ENCODE assay signal across 9 mouse cellular contexts in the genomic region with DNA sequence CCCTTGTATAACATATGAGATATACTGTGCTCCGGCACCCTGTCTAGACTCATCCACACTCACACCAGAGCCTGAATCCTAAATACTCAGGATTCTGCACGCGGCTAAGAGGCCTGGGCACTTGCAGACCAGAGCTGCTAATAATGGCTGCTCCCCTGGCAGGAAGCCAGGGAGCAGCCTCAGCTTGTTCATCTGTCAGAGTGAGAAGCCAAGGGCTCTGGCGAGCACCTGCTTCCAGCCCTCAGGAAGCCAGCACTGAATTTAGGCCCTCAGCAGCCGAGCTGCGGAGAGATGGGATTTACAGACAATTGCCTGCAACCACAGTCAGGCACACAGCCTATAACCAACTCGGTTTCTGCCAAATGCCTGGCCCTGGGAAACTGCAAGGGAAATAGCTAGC. TPM values are rescaled to one million over a fixed set of nuclear protein-coding genes. Genes with fewer than 3 reads are reported as not detected.
DNase-seq lines count a peak whose midpoint lies in the region; ATAC-seq lines count a peak whose summit lies in the region.
"Had no signal": no experiment of that assay in that cellular context is flagged by ENCODE, and none has a peak within 500 bp of the region (broad histone marks: within the 10 kb centered on the region; RNA-seq: fewer than 3 reads in every experiment).

No protein-coding gene starts in this region.

- no peak overlapping the region for H3K27ac ChIP-seq in limb, embryonic 12.5 days
- no peak overlapping the region for H3K27ac ChIP-seq in limb, embryonic 10.5 days
- H3K27ac ChIP-seq in intestine, embryonic 16.5 days (ENCODE audit: low read length): no peak overlapping the region
- H3K27ac ChIP-seq in neural tube, embryonic 15.5 days (replicated peaks): peak overlapping the region; percentile 46; the same call in 1 of the 2 replicates

- DNase-seq in limb, embryonic 10.5 days (ENCODE audit: low spot score): no peak
- DNase-seq in cerebellum, adult 9-11 months: peak; percentile 91
- DNase-seq in gastrocnemius, postnatal 25 days: peak; percentile 72
- DNase-seq in thymus, postnatal 10 days (ENCODE audit: low spot score in 2 of 2): no peak
- no peak for DNase-seq in c-Kit-positive CD71-positive TER-119-positive erythroid progenitor cells, embryonic 14.5 days (ENCODE audit: low spot score)

- peaks cover 23% of the 10 kb centered on the region for H3K4me1 ChIP-seq in limb, embryonic 12.5 days (replicated peaks)
- H3K4me1 ChIP-seq in limb, embryonic 10.5 days: peaks cover 28% of the 10 kb centered on the region
- H3K4me1 ChIP-seq in intestine, embryonic 16.5 days (ENCODE audit: control insufficient read depth, insufficient read depth, low read length): no peaks in the 10 kb centered on the region
- peaks cover 12% of the 10 kb centered on the region for H3K4me1 ChIP-seq in neural tube, embryonic 15.5 days

- no peak overlapping the region for H3K4me2 ChIP-seq in limb, embryonic 12.5 days
- no peak overlapping the region for H3K4me2 ChIP-seq in intestine, embryonic 16.5 days (ENCODE audit: low read depth, low read length)
- H3K4me2 ChIP-seq in neural tube, embryonic 15.5 days: no peak overlapping the region

- 48% methylated on average over 7 of the region's 7 CpGs for WGBS in limb, embryonic 12.5 days
- WGBS in limb, embryonic 10.5 days: 81% methylated on average over 7 of the region's 7 CpGs
- 38% methylated on average over 7 of the region's 7 CpGs for WGBS in intestine, embryonic 16.5 days
- WGBS in neural tube, embryonic 15.5 days: 27% methylated on average over 7 of the region's 7 CpGs

- H3K9ac ChIP-seq in limb, embryonic 12.5 days (replicated peaks): no peak overlapping the region
- H3K9ac ChIP-seq in intestine, embryonic 16.5 days (ENCODE audit: low read depth, low read length): no peak overlapping the region
- H3K9ac ChIP-seq in neural tube, embryonic 15.5 days (replicated peaks): no peak overlapping the region

- no peaks in the 10 kb centered on the region for H3K36me3 ChIP-seq in limb, embryonic 12.5 days
- H3K36me3 ChIP-seq in limb, embryonic 10.5 days: no peaks in the 10 kb centered on the region
- H3K36me3 ChIP-seq in intestine, embryonic 16.5 days (ENCODE audit: control insufficient read depth, insufficient read depth, low read length): no peaks in the 10 kb centered on the region
- no peaks in the 10 kb centered on the region for H3K36me3 ChIP-seq in neural tube, embryonic 15.5 days

- H3K9me3 ChIP-seq in limb, embryonic 12.5 days: no peaks in the 10 kb centered on the region
- no peaks in the 10 kb centered on the region for H3K9me3 ChIP-seq in limb, embryonic 10.5 days (replicated peaks)
- H3K9me3 ChIP-seq in intestine, embryonic 16.5 days (ENCODE audit: control insufficient read depth, low read length): no peaks in the 10 kb centered on the region
- no peaks in the 10 kb centered on the region for H3K9me3 ChIP-seq in neural tube, embryonic 15.5 days (replicated peaks)

- H3K27me3 ChIP-seq in limb, embryonic 12.5 days: no peaks in the 10 kb centered on the region
- H3K27me3 ChIP-seq in limb, embryonic 10.5 days (ENCODE audit: low read depth, poor library complexity, severe bottlenecking): peaks cover 21% of the 10 kb centered on the region
- H3K27me3 ChIP-seq in intestine, embryonic 16.5 days (replicated peaks; ENCODE audit: control insufficient read depth, insufficient read depth, low read length): no peaks in the 10 kb centered on the region
- H3K27me3 ChIP-seq in neural tube, embryonic 15.5 days (replicated peaks): no peaks in the 10 kb centered on the region
- H3K27me3 ChIP-seq: Patski had no signal

- peak; percentile 66 for ATAC-seq in limb, embryonic 12.5 days (ENCODE audit: insufficient number of reproducible peaks, insufficient read depth, low FRiP score, low TSS enrichment, low read depth)
- peak; percentile 56; the same call in 1 of the 2 replicates for ATAC-seq in intestine, embryonic 16.5 days
- peak; percentile 83 for ATAC-seq in neural tube, embryonic 15.5 days (ENCODE audit: low FRiP score)
- ATAC-seq: Patski had no signal

- H3K4me3 ChIP-seq in limb, embryonic 12.5 days (replicated peaks): no peak overlapping the region
- H3K4me3 ChIP-seq in limb, embryonic 10.5 days: no peak overlapping the region
- H3K4me3 ChIP-seq in intestine, embryonic 16.5 days (ENCODE audit: low read length): no peak overlapping the region
- no peak overlapping the region for H3K4me3 ChIP-seq in neural tube, embryonic 15.5 days (replicated peaks)

RNA-seq across cellular contexts. Expression of a gene that starts 15.3 kb away (rescaled TPM):
- 58.6 and 58.8 TPM in 2 replicates for polyA plus RNA-seq in limb, embryonic 12.5 days (2016; fragmentation: Nextera tagmentation; extraction: Ambion mirVana)
- polyA plus RNA-seq in limb, embryonic 10.5 days (2016; fragmentation: Nextera tagmentation; extraction: Ambion mirVana): 13.5 and 23.4 TPM in 2 replicates
- total RNA-seq in gastrocnemius, postnatal 25 days (2021): 10 to 100 TPM; 79.0 to 82.1 TPM
- 27.6 and 32.3 TPM in 2 replicates for polyA plus RNA-seq in intestine, embryonic 16.5 days (2015; fragmentation: Nextera tagmentation; extraction: Ambion mirVana)
- 53.9 and 58.4 TPM in 2 replicates for polyA plus RNA-seq in neural tube, embryonic 15.5 days (2015; fragmentation: Nextera tagmentation; extraction: Ambion mirVana)

Comparison
In these comparisons a context has a peak if more than half of its experiments do, and no peak if none do; other contexts are left out.
1. DNase-seq: peak in cerebellum, adult 9-11 months (single experiment) and gastrocnemius, postnatal 25 days (single experiment); none in limb, embryonic 10.5 days (single experiment), thymus, postnatal 10 days (0 of 2) and c-Kit-positive CD71-positive TER-119-positive erythroid progenitor cells, embryonic 14.5 days (single experiment).
2. Peak in every context shown above with its lines, with median percentiles within 50 percentile points of each other: ATAC-seq.